Comparison of ENCODE assay signal across 21 mouse cellular contexts in genomic region chr4:25337638-25338037, GRCm38 (mm10). TPM values are rescaled to one million over a fixed set of nuclear protein-coding genes. Genes with fewer than 3 reads are reported as not detected.
DNase-seq lines count a peak whose midpoint lies in the region; ATAC-seq and TF ChIP-seq lines count a peak whose summit lies in the region.
"Had no signal": no experiment of that assay in that cellular context is flagged by ENCODE, and none has a peak within 500 bp of the region (broad histone marks: within the 10 kb centered on the region; RNA-seq: fewer than 3 reads in every experiment).

No protein-coding gene starts in this region.

- H3K4me2 ChIP-seq in kidney, postnatal 0 days (ENCODE audit: low read length) = no peak overlapping the region
- H3K4me2 ChIP-seq in midbrain, embryonic 14.5 days (ENCODE audit: low read length) = no peak overlapping the region
- H3K4me2 ChIP-seq in midbrain, embryonic 13.5 days (replicated peaks) = no peak overlapping the region
- H3K4me2 ChIP-seq: embryonic facial prominence, embryonic 12.5 days; forebrain, embryonic 12.5 days; hindbrain, embryonic 13.5 days had no signal

- TF ChIP-seq CTCF in kidney, postnatal 0 days (IDR thresholded peaks at IDR 0.05; ENCODE audit: low read depth) = peak; percentile 30; the same call in 1 of the 2 replicates

- 89% methylated on average over 1 of the region's 1 CpGs for WGBS in kidney, postnatal 0 days
- 76% methylated on average over 1 of the region's 1 CpGs for WGBS in midbrain, embryonic 14.5 days
- 100% methylated on average over 1 of the region's 1 CpGs for WGBS in midbrain, embryonic 13.5 days

- no peaks in the 10 kb centered on the region for H3K36me3 ChIP-seq in kidney, postnatal 0 days (ENCODE audit: insufficient read depth, low read length)
- no peaks in the 10 kb centered on the region for H3K36me3 ChIP-seq in midbrain, embryonic 14.5 days (ENCODE audit: control insufficient read depth, insufficient read depth, low read length)
- no peaks in the 10 kb centered on the region for H3K36me3 ChIP-seq in midbrain, embryonic 13.5 days
- H3K36me3 ChIP-seq: embryonic facial prominence, embryonic 12.5 days; forebrain, embryonic 12.5 days; heart, embryonic 10.5 days; hindbrain, embryonic 13.5 days had no signal

- no peak overlapping the region for H3K27ac ChIP-seq in kidney, postnatal 0 days
- no peak overlapping the region for H3K27ac ChIP-seq in midbrain, embryonic 14.5 days (replicated peaks; ENCODE audit: low read depth, low read length)
- H3K27ac ChIP-seq in midbrain, embryonic 13.5 days = no peak overlapping the region
- H3K27ac ChIP-seq: embryonic facial prominence, embryonic 12.5 days; forebrain, embryonic 12.5 days; heart, embryonic 10.5 days; hindbrain, embryonic 13.5 days had no signal

- no peaks in the 10 kb centered on the region for H3K27me3 ChIP-seq in kidney, postnatal 0 days (ENCODE audit: insufficient read depth, low read length)
- no peaks in the 10 kb centered on the region for H3K27me3 ChIP-seq in midbrain, embryonic 14.5 days (ENCODE audit: control insufficient read depth, insufficient read depth, low read length)
- no peaks in the 10 kb centered on the region for H3K27me3 ChIP-seq in midbrain, embryonic 13.5 days
- H3K27me3 ChIP-seq: embryonic facial prominence, embryonic 12.5 days; forebrain, embryonic 12.5 days; hindbrain, embryonic 13.5 days had no signal

- no peak overlapping the region for H3K9ac ChIP-seq in kidney, postnatal 0 days (ENCODE audit: low read depth, low read length)
- no peak overlapping the region for H3K9ac ChIP-seq in midbrain, embryonic 14.5 days (replicated peaks; ENCODE audit: low read length)
- H3K9ac ChIP-seq in midbrain, embryonic 13.5 days (replicated peaks) = no peak overlapping the region
- H3K9ac ChIP-seq: embryonic facial prominence, embryonic 12.5 days; forebrain, embryonic 12.5 days; hindbrain, embryonic 13.5 days had no signal

- no peaks in the 10 kb centered on the region for H3K9me3 ChIP-seq in kidney, postnatal 0 days (replicated peaks; ENCODE audit: low read length)
- no peaks in the 10 kb centered on the region for H3K9me3 ChIP-seq in midbrain, embryonic 14.5 days (ENCODE audit: control insufficient read depth, low read length)
- H3K9me3 ChIP-seq in midbrain, embryonic 13.5 days = no peaks in the 10 kb centered on the region
- H3K9me3 ChIP-seq: embryonic facial prominence, embryonic 12.5 days; forebrain, embryonic 12.5 days; heart, embryonic 10.5 days; hindbrain, embryonic 13.5 days had no signal

- no peaks in the 10 kb centered on the region for H3K4me1 ChIP-seq in kidney, postnatal 0 days (replicated peaks; ENCODE audit: insufficient read depth, low read length)
- H3K4me1 ChIP-seq in midbrain, embryonic 14.5 days (ENCODE audit: control insufficient read depth, insufficient read depth, low read length) = no peaks in the 10 kb centered on the region
- H3K4me1 ChIP-seq in midbrain, embryonic 13.5 days (replicated peaks) = no peaks in the 10 kb centered on the region
- H3K4me1 ChIP-seq: embryonic facial prominence, embryonic 12.5 days; forebrain, embryonic 12.5 days; heart, embryonic 10.5 days; hindbrain, embryonic 13.5 days had no signal

- ATAC-seq in kidney, postnatal 0 days (replicated peaks; ENCODE audit: low FRiP score, low read depth) = no peak
- no peak for ATAC-seq in midbrain, embryonic 14.5 days (ENCODE audit: low FRiP score, low TSS enrichment)
- no peak for ATAC-seq in midbrain, embryonic 13.5 days
- ATAC-seq: CD4-positive, CD25-positive, alpha-beta regulatory T cell, adult 4 months; intestine, embryonic 16.5 days had no signal

- no peak overlapping the region for H3K4me3 ChIP-seq in kidney, postnatal 0 days (replicated peaks; ENCODE audit: low read depth, low read length)
- no peak overlapping the region for H3K4me3 ChIP-seq in midbrain, embryonic 14.5 days (replicated peaks; ENCODE audit: low read depth, low read length)
- no peak overlapping the region for H3K4me3 ChIP-seq in midbrain, embryonic 13.5 days (replicated peaks)
- H3K4me3 ChIP-seq: embryonic facial prominence, embryonic 12.5 days; forebrain, embryonic 12.5 days; heart, embryonic 10.5 days; hindbrain, embryonic 13.5 days had no signal

- DNase-seq in cerebellum, adult 9-10 months = peak; percentile 14
- no peak for DNase-seq in cerebellum, adult 11 months
- no peak for DNase-seq in kidney, postnatal 0 days (ENCODE audit: low spot score)
- no peak for DNase-seq in kidney, postnatal 10 days
- DNase-seq in midbrain, embryonic 14.5 days = peak; percentile 20
- peak; percentile 32 for DNase-seq in brain, adult 2 months (ENCODE audit: low read depth, low spot score)
- DNase-seq in cerebellum, adult 18-20 months = no peak
- DNase-seq: adrenal gland, adult 8-10 months; adrenal gland, postnatal 36 days; B cell, adult 2 months; cerebellum, adult 8-10 months; heart, adult 18-20 months; heart, postnatal 10 days; heart, postnatal 4 days had no signal

RNA-seq across cellular contexts. Expression of gene Ufl1, which starts 56.0 kb away (rescaled TPM):
- 43.5 and 44.1 TPM in 2 replicates for polyA plus RNA-seq in kidney, postnatal 0 days (2015; fragmentation: Nextera tagmentation; extraction: Ambion mirVana)
- 34.8 and 40.4 TPM in 2 replicates for polyA plus RNA-seq in midbrain, embryonic 14.5 days (2014; fragmentation: Nextera tagmentation; extraction: Ambion mirVana)
- polyA plus RNA-seq in midbrain, embryonic 13.5 days (2015; fragmentation: Nextera tagmentation; extraction: Ambion mirVana) = 33.6 and 38.0 TPM in 2 replicates

Comparison
In these comparisons a context has a peak if more than half of its experiments do, and no peak if none do; other contexts are left out.
1. DNase-seq: peak in cerebellum, adult 9-10 months (single experiment), midbrain, embryonic 14.5 days (single experiment) and brain, adult 2 months (single experiment); none in cerebellum, adult 11 months (single experiment), kidney, postnatal 0 days (single experiment), kidney, postnatal 10 days (single experiment) and cerebellum, adult 18-20 months (0 of 2).